Mouse (Mus musculus) G1E-ER4 (cell line): ENCODE data around the gene Tmcc3. TPM values are rescaled to one million over a fixed set of nuclear protein-coding genes. Genes with fewer than 3 reads are reported as not detected.

Experiments
- GATA1 ChIP-seq: IDR thresholded peaks from one replicate; pipeline ENCODE4 v1.8.0; 2012; ENCODE audit warnings: low read length, inconsistent platforms
- polyA plus RNA-seq: library from polyadenylated mRNA; stranded (reverse); fragments of >175 nt; gene quantifications from 2 replicates; pipeline ENCODE4 v1.2.3, GENCODE M21; 2012

Gene Tmcc3
- polyA plus RNA-seq, 1 experiment: 7.3 TPM

GRCm38 (mm10) chr10:94415950-94416844, 104.4 kb downstream of the Tmcc3 start:
- TF ChIP-seq GATA1: no peak

- no peak for TF ChIP-seq GATA1
Observed at GRCm38 (mm10) chr10:94417643-94418042, 105.9 kb downstream of the Tmcc3 start.

- no peak for TF ChIP-seq GATA1
Observed at GRCm38 (mm10) chr10:94426000-94426920, 114.5 kb downstream of the Tmcc3 start.

GRCm38 (mm10) chr10:94426921-94427270, 115.1 kb downstream of the Tmcc3 start:
- TF ChIP-seq GATA1: no peak

DNA sequence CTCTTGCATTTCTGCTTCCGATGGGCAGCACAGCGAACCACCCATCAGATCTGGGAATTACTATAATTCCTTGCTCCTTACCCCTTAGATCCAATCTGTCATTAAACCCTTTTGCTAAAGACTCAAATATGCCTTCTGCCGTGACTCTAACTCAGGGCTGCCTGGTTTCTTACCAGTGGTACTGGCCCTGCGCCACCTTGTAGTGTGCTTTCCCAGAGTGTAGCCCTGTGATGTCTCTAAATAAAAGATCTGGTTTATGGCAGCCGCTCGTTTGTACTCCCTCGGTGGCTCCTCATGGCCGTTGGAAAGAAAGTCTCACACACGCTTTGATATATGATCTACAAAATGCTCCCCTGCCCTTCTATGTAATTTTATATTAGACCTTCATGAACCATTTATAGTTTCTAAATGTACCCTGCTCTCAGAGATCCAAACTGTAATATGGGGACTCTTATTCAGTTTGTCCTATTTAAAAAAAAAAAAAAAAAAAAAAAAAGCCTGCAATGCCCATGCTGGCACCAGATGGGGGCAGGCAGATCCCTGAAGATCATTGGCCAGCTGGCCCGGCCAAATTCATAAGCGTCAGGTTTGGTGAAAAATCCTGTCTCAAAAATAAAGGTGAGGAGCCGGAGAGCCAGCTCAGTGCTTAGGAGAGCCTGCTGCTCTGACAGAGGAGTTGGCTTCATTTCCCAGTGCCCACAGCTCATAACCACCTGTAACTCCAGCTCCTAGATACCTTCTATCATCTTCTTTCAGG, 116.6 kb downstream of the Tmcc3 start:
- no peak for TF ChIP-seq GATA1

DNA sequence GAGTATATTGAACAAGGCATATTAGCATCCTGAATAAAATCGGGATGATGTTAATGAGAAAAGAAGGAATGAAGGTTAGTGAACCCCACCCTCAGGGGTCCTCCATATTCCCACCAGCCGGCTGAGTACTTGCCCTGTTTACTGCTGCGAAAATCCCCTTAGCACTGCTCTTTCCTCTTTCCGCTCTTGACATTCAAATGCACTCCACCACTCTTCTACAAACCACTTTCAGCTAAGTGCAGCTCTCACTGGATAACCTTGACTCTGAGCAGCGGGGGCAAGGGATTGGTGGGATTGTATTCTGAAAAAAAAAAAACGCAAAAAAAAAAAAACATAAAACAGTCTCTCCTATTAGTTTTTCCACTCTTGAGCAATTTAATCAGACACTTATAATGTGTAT, 118.8 kb downstream of the Tmcc3 start:
- no peak for TF ChIP-seq GATA1

DNA sequence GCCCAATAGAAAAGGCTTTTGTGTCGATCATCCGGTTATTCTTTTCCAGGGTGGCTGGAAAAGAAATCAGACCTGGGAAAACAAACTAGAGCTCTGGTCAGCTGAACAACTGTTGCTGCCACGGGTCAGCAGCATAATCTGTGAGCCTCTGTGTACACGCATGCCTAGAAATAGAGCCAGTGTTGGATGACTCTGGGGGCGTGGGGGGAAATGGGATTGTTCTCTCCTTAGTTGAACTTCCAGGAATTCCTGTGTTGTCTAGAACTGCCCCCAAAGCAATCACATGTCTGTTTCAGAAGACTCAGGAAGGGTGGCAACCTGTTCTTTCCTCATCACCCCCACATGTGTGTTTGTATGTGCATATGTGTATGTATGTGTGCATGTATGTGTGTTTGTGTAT, 121.2 kb downstream of the Tmcc3 start:
- TF ChIP-seq GATA1: no peak

DNA sequence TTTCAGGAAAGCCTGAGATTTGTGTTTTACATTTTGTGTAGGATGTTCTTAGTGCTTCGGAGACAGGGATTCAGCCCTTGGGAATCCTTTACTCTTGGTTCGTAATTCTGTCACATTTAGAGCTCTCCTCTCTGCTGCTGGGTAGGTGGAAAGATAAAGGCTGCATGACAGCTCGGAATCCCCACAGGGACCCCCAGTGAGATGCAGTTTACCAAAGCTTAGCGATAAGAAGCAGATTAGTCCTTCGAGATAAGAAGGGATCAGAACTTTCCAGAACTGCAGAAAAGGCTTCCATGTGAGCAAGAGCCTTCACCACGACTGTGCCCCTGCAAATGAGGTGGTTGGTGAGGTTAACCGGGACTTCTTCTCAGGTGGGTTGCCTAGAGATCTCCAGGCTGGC, 122.2 kb downstream of the Tmcc3 start:
- no peak for TF ChIP-seq GATA1

GRCm38 (mm10) chr10:94442725-94443124, 131.0 kb downstream of the Tmcc3 start:
- TF ChIP-seq GATA1: no peak

GRCm38 (mm10) chr10:94443453-94443852, 131.7 kb downstream of the Tmcc3 start:
- TF ChIP-seq GATA1: no peak

- TF ChIP-seq GATA1: no peak
Observed at GRCm38 (mm10) chr10:94445192-94445591, 133.4 kb downstream of the Tmcc3 start.

GRCm38 (mm10) chr10:94446379-94447008, 134.7 kb downstream of the Tmcc3 start:
- no peak for TF ChIP-seq GATA1

DNA sequence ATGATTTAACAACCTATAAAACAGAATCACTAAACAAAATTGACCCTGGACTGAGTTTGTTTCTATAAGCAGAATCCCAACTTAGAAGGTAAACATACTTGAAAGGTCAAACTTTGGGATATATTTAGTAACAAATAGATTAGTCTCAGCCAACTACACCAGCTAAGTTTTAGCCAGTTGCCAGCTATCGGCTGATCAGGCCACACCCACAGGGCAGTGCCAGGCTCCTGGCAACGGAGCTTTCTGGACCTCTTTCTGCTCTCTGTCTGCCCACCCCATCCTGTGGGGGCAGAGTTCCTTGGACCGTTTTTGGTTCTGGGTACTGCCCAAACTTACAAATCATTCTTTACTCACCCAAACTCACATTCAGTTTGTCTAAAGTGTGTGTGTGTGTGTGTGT, 137.9 kb downstream of the Tmcc3 start:
- no peak for TF ChIP-seq GATA1

DNA sequence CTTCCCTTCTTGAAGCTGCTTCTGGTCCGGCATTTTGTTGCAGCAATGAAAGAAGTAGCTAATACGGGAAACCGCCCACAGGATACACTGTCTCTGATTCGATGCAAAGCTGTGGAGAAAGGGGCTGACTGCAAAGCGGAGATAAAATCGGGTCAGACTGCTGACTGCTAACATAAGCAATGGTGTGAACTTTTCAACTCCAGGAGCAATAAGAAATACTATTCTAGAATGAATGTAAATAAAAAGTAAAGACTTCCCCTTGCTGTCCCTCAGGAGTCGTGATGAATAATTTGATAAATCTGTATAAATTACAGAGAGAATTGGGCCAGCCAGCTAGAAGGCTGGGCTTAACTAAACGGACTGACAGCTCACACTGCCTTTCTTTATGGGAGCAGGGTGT, 139.0 kb downstream of the Tmcc3 start:
- no peak for TF ChIP-seq GATA1

DNA sequence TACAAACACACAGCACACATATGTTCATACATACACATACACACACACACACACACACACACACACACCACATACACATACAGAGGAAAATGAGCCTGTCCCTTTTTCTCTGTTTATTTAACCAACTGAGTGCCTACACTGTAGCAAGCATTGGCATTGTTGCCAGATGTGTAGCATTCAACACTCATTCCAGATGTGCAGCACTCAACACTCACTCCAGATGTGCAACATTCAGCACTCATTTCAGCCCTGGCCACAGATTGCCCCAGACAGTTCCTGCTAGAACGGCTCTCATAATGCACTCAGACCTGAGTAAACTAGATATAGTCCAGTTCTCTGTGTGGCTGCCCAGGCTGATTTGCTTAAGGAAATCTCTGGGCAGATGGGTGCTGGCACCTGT, 145.7 kb downstream of the Tmcc3 start:
- TF ChIP-seq GATA1: no peak

GRCm38 (mm10) chr10:94458690-94459089, 146.9 kb downstream of the Tmcc3 start:
- no peak for TF ChIP-seq GATA1
